Mouse (Mus musculus) heart, postnatal 0 days (tissue): ENCODE measurements around the gene Ksr1. TPM values are rescaled to one million over a fixed set of nuclear protein-coding genes. Genes with fewer than 3 reads are reported as not detected.
A peak's percentile ranks its signal among the peaks of the same experiment; 100 is the strongest.

Experiments used
- ATAC-seq: fragments of 200-750 bp; cut with Nextera tagmentation; 2 replicates; pipeline ENCODE4 v1.8.0; 2017; ENCODE audit warnings: low read depth, moderate number of reproducible peaks, moderate library complexity; ENCODE audit not compliant: insufficient read depth
- DNase-seq: peaks from one replicate; pipeline ENCODE4 v3.0.0-alpha.2; 2016; ENCODE audit warnings: low spot score
- H3K27ac ChIP-seq: fragments of 300-500 bp; sonication (generic); 2 replicates; pipeline ENCODE4 v1.5.1; 2014; ENCODE audit warnings: low read depth, mild to moderate bottlenecking
- H3K27me3 ChIP-seq: fragments of 300-500 bp; sonication (generic); 2 replicates; pipeline ENCODE4 v1.6.1; 2014; ENCODE audit warnings: low read length, mixed read lengths; ENCODE audit not compliant: control insufficient read depth, insufficient read depth
- H3K36me3 ChIP-seq: fragments of 300-500 bp; sonication (generic); replicated peaks from 2 replicates; pipeline ENCODE4 v1.6.1; 2014; ENCODE audit warnings: low read length, mixed read lengths; ENCODE audit not compliant: control insufficient read depth, insufficient read depth
- H3K4me1 ChIP-seq: fragments of 300-500 bp; sonication (generic); 2 replicates; pipeline ENCODE4 v1.6.1; 2014; ENCODE audit warnings: antibody characterized with exemption; ENCODE audit not compliant: control insufficient read depth, insufficient read depth
- H3K4me2 ChIP-seq: fragments of 300-500 bp; sonication (generic); 2 replicates; pipeline ENCODE4 v1.6.1; 2014; ENCODE audit warnings: low read depth, mild to moderate bottlenecking, low read length, moderate library complexity
- H3K4me3 ChIP-seq: fragments of 300-500 bp; sonication (generic); 2 replicates; pipeline ENCODE4 v1.5.1; 2014; ENCODE audit warnings: low read depth, low read length
- H3K9ac ChIP-seq: fragments of 300-500 bp; sonication (generic); replicated peaks from 2 replicates; pipeline ENCODE4 v1.6.1; 2014; ENCODE audit warnings: low read depth, low read length, mixed read lengths
- H3K9me3 ChIP-seq: fragments of 300-500 bp; sonication (generic); replicated peaks from 2 replicates; pipeline ENCODE4 v1.6.1; 2016; ENCODE audit warnings: low read length; ENCODE audit not compliant: control insufficient read depth
- CTCF ChIP-seq: IDR thresholded peaks from 2 replicates; pipeline ENCODE4 v1.5.1; 2016; ENCODE audit warnings: antibody characterized with exemption, control low read depth, low read depth
- EP300 ChIP-seq: IDR thresholded peaks from 2 replicates; pipeline ENCODE4 v1.6.1; 2016; ENCODE audit warnings: antibody characterized with exemption, low read depth
- WGBS: fragments of 180-500 bp; shearing (Covaris S2); extraction: QIAGEN DNeasy Blood & Tissue Kit; methylation state at CpG from one replicate; pipeline ENCODE4 v1.1.7; 2014; 5-methylcytosine and 5-hydroxymethylcytosine counted together
- polyA plus RNA-seq: library from polyadenylated mRNA; unstranded; fragments of >200 nt; fragmentation: Nextera tagmentation; extraction: Ambion mirVana; gene quantifications from 2 replicates; pipeline ENCODE4 v1.2.1, GENCODE M21; 2015
- total RNA-seq: library from RNA; depleted of rRNA; stranded (reverse); fragments of >200 nt; gene quantifications from 2 replicates; pipeline ENCODE4 v1.2.3, GENCODE M21; 2014; ENCODE audit warnings: low replicate concordance

The Ksr1 gene
- total and polyA plus RNA-seq, 2 experiments from 2014 or later: 1.5 to 15.2 TPM

DNA sequence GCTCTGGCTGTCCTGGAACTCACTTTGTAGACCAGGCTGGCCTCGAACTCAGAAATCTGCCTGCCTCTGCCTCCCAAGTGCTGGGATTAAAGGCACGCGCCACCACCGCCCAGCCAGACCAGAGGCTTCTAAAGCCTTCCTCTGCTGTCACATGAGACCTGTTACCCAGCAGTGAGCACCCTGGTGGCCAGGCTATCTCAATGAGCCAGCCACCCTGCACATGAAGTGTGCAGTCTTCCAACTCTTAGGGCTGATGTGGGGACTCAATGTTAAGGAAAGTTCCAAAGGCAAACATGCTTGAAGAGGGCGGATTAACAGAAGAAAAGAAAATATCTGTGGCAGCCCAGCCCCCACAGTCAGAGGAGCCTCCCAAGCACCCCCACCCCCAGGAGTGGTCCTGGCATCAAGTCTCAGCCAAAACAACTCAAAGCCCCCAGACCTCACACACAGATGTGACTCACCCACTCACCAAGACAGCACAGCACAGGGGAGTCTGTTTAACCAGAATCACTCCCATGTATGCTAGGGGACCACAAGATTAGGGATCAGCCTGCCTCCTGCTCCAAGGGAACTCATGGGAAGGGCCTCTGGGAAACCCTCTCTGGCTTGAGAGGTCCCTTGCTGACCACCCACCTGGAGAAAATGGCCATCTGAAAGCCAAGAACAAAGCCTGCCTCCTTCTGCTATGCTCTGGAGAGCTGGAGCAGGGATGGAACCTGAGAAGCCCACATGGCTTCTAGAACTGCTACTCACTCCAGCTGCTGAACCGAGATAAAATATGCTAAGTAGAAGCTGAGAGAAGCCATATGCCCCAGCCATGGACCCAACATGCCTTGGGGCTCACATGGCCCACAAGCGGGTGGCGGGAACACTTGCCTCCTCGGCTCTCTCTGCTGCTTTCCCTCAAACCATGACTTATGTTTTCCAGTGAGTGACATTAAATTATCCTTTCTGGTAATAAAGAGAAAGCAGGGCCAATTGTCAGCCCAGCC lies 91.8 kb downstream of the Ksr1 start:
- Histone ChIP-seq H3K27me3 (no peaks in the 10 kb centered on the region), H3K9ac (no peak overlapping the region), H3K4me1 (peaks cover 54% of the 10 kb centered on the region), H3K4me3 (no peak overlapping the region), H3K9me3 (no peaks in the 10 kb centered on the region), H3K4me2 (no peak overlapping the region), H3K27ac (peak overlapping the region; percentile 86; the same call in 1 of the 2 replicates), H3K36me3 (no peaks in the 10 kb centered on the region)
- TF ChIP-seq EP300 (no peak), CTCF (no peak)
- 77% methylated on average over 9 of the region's 9 CpGs for WGBS
- ATAC-seq (peak; percentile 47), DNase-seq (peak; percentile 44)

DNA sequence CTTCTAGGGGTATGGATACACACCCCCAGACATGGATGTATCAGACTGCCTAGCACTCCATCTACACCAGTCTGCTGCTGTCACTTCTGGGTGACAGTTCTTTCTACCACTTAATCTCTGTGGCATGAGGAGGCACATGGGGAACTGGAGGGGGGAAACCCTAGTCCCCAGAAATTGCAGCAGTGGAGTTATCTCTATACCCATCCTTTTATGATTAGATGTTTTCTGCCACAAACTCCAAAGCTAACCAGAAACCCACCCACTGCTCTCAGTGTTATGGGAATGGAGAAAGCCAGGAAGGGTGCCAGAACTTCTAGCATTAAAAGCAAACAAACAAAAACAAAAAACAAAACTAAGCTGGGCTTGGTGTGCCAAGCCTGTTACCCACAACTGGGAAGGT lies 92.8 kb downstream of the Ksr1 start:
- Histone ChIP-seq H3K9ac (no peak overlapping the region), H3K4me2 (no peak overlapping the region), H3K9me3 (no peaks in the 10 kb centered on the region), H3K27me3 (no peaks in the 10 kb centered on the region), H3K4me1 (peaks cover 44% of the 10 kb centered on the region), H3K27ac (no peak overlapping the region), H3K4me3 (no peak overlapping the region), H3K36me3 (no peaks in the 10 kb centered on the region)
- DNase-seq: no peak
- no peak for TF ChIP-seq EP300
- no peak for TF ChIP-seq CTCF
- no peak for ATAC-seq

DNA sequence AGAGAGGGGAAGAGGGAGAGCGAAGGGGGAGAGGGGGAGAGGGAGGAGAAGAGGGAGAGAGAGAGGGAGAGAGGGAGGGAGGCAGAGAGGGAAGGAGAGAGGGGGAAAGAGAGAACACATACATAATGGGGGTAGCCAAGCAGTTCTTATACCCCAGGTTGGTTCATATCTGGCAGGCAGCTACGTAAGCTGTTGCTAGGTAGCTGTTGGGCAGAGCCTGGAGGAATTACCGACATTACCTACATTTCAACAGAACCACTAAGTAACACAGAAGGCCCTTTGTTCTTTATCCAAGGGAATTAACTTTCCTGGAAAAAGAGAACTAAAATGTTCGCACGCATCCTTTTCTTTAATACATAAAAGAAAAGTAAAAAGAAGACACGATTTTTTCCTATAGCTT lies 93.4 kb downstream of the Ksr1 start:
- H3K27me3 ChIP-seq: no peaks in the 10 kb centered on the region
- WGBS: 80% methylated on average over 6 of the region's 6 CpGs
- ATAC-seq (no peak), DNase-seq (no peak)
- H3K4me2 ChIP-seq: no peak overlapping the region
- H3K9me3 ChIP-seq: no peaks in the 10 kb centered on the region
- peaks cover 38% of the 10 kb centered on the region for H3K4me1 ChIP-seq
- H3K36me3 ChIP-seq: no peaks in the 10 kb centered on the region
- H3K4me3 ChIP-seq: no peak overlapping the region
- no peak overlapping the region for H3K9ac ChIP-seq
- no peak for TF ChIP-seq EP300
- no peak for TF ChIP-seq CTCF
- H3K27ac ChIP-seq: no peak overlapping the region

DNA sequence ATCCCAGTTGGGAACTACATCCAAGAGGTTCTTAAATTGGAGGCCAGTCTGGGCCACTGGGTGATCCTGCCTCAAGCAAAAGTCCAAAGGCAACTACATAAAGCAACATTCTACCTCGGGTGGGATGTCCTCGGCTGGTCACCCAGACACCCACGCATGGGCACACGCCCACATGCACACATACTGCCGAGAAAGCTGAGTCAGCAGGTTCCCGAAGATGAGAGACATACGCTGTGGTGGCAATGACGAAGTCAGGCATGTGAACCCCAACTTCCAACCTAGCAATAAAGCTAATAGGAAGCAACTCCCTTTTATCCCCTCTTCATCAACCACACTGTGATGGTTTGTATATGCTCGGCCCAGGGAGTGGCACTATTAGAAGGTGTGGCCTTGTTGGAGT lies 94.7 kb downstream of the Ksr1 start:
- Histone ChIP-seq H3K27me3 (no peaks in the 10 kb centered on the region), H3K9me3 (no peaks in the 10 kb centered on the region), H3K4me2 (no peak overlapping the region), H3K9ac (no peak overlapping the region), H3K36me3 (no peaks in the 10 kb centered on the region), H3K4me1 (peaks cover 37% of the 10 kb centered on the region), H3K4me3 (no peak overlapping the region), H3K27ac (0 out of 2 replicates have a peak overlapping the region, but pooled peaks have one; percentile 22)
- DNase-seq (no peak), ATAC-seq (no peak)
- WGBS: 86% methylated on average over 9 of the region's 9 CpGs
- TF ChIP-seq CTCF: no peak
- no peak for TF ChIP-seq EP300

DNA sequence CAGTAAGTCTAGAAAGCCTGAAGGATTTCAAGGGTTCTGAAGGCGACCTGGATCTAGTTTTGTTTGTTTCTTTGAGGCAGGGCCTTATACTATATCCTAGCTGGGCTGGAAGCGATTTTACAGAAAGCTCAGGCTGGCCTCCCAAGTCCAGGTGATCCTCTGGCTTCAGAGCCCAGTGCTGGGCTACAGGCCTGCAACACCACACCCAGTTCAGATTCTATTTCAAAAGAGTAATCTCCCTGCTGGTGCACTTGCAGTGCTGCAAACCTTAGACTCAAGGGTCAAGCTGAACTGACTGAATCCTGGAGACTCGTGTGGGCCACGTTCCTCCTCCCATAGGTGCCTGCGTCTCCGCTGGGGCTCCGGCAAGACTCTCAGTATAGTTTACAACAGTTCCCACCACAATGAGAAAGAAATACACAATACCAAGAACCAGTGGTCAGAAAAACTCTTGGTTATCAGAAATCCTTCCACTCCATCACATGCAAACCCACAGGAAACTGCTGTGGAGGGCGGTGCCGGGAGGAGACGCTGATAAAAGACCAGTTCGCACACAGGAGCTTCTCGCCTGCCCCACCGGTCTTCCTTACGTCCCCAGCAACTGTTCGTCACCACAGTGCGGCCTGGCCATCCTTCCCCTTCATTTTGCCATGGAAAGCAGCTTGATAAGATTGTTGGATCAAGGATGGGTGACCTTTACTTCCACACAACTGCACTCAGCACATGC lies 95.3 kb downstream of the Ksr1 start:
- WGBS: 62% methylated on average over 16 of the region's 16 CpGs

More for the DNA sequence above, 95.3 kb downstream of the Ksr1 start:
- Histone ChIP-seq H3K27me3 (no peaks in the 10 kb centered on the region), H3K36me3 (no peaks in the 10 kb centered on the region), H3K9ac (no peak overlapping the region), H3K4me3 (no peak overlapping the region), H3K27ac (0 out of 2 replicates have a peak overlapping the region, but pooled peaks have one; percentile 22), H3K9me3 (no peaks in the 10 kb centered on the region), H3K4me1 (peaks cover 31% of the 10 kb centered on the region), H3K4me2 (no peak overlapping the region)
- DNase-seq (peak; percentile 16), ATAC-seq (no peak)
- no peak for TF ChIP-seq EP300
- no peak for TF ChIP-seq CTCF
